Mouse (Mus musculus) left cerebral cortex, adult 9 months (tissue): ENCODE results near the gene A630089N07Rik.
A peak's percentile ranks its signal among the peaks of the same experiment; 100 is the strongest.
"Not testable (repeated sequence)": the region's sequence is repeated elsewhere in the genome, so short reads cannot be mapped to it uniquely, and the experiment has no call there.

Source experiments
- DNase-seq, 2 experiments: peaks; one replicate each; pipeline ENCODE4 v3.0.0; 2022; ENCODE audit warnings: low spot score in 2 of 2

Gene A630089N07Rik

GRCm38 (mm10) chr16:98081889-98082818, at the start of gene A630089N07Rik:
A630089N07Rik (minus strand) TSS chr16:98082450.
- DNase-seq: peak; percentile 53 to 78

DNA sequence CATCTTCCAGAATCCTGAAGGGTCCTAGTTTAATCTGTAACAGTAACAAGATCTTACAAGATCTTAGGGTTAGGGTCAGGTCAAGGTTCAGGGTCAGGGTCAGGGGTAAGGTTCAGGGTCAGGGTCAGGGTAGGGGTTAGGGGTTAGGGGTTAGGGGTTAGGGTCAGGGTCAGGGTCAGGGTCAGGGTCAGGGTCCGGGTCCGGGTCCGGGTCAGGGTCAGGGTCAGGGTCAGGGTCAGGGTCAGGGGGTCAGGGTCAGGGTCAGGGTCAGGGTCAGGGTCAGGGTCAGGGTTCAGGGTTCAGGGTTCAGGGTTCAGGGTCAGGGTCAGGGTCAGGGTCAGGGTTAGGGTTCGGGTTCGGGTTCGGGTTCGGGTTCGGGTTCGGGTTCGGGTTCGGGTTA, 24.9 kb upstream of the A630089N07Rik start:
- no peak for DNase-seq

DNA sequence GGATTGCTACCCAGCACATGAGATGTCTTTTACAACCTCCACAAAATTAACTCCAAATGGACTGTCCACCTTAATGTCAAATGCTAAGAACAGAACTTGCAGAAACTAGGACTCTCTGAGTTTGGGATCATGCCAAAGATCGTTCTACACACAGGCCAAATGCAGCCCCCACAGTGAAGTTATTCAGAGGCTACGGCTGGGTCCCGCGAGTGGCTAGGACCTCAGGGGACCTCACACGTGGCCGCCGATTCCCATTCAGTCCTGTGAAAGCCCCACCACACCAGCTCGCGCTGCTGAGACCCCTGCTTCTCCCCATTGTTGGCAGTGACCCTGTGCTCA, 731 bp downstream of the A630089N07Rik start:
- DNase-seq: not testable (repeated sequence)

DNA sequence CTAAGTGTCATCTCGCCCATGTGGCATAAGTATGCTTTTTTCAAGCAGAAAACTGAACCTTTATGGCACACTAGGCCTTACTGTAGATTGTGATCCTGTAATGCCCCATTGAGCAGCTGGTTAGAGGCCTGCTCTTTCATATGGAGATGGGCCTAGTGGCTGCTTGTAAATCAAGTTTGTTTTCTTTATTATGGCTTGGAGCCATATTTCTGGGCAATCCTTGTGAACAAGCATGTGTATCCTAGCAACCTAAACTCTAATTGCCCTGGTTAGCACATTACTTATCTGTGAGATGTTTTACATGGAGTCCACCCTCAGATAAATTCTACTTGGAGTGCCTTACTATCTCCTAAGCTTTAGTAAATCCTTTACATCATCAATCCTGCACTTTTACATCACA, 1.1 kb downstream of the A630089N07Rik start:
- not testable (repeated sequence) for DNase-seq

- DNase-seq: not testable (repeated sequence)
Measured at GRCm38 (mm10) chr16:98079382-98079781, 2.9 kb downstream of the A630089N07Rik start.

GRCm38 (mm10) chr16:98041676-98042075, 40.6 kb downstream of the A630089N07Rik start:
- peak in 1 of 2 experiments; percentile 11 for DNase-seq

DNA sequence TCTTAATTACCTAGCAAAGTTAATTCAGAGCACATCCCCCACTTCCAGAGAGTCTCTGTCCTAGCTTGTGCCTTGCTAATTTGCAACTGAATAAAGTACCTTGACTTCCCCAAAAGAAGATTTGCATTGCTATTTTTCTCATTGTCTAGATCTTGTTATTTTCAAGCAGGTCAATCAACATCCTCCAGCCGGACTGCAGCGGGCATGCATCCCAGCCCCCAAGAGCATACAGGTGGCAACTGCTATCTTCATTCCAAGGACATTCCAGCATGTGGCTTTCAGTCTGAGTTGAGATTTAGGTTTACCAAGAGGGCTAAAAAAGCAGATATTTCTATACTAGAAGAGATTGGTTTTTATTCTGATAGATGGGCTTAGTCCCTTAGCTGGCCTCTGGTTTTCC, 47.3 kb downstream of the A630089N07Rik start:
- not testable (repeated sequence) for DNase-seq

- DNase-seq: not testable (repeated sequence)
Measured at GRCm38 (mm10) chr16:98026186-98026585, 56.1 kb downstream of the A630089N07Rik start.

- no peak for DNase-seq
Measured at GRCm38 (mm10) chr16:98022657-98023345, 59.4 kb downstream of the A630089N07Rik start.

GRCm38 (mm10) chr16:98022081-98022480, 60.2 kb downstream of the A630089N07Rik start:
- DNase-seq: no peak

- DNase-seq: not testable (repeated sequence)
Measured at GRCm38 (mm10) chr16:97997383-97997731, 84.9 kb downstream of the A630089N07Rik start.

DNA sequence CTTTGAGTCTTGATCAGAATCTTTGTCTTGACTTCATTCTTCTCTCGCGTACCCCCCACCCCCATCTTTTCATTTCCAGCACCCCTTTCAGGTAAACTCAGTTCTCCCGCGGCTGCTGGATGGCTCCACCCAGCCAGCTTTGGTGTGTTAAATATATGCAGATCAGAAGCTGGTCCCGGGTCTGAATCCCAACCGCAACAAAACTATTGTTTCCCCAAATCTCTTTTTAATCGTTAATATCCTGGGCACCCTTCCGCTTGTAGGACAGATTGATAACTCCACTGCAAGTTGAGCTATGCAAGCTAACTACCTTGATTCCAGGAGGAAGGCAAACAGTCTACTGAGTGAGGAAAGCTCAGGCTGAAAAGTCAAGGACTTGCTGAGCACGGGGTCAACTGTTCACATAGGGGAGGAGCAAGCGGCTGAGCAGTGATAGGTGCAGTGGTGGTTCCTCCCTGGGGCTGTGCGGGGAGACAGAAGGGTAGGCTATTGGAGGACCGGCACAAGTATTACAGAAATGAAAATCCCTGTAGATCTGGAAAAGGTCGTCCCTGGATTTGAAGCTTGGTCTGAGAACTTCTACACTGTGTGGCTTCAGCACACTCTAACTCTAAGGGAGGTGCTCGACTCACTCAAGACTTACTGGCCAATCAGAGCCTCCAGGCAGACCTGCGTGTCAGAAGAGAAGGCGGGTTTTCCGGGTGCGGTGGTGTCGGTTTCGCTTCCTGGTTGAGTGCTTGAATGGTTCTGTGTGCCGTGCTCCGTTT, 85.5 kb downstream of the A630089N07Rik start, which contains the start of gene B230307C23Rik:
Gene B230307C23Rik (plus strand): TSS at position 700 of the 767 bp plus-strand sequence.
- peak; percentile 73 to 89 for DNase-seq

DNA sequence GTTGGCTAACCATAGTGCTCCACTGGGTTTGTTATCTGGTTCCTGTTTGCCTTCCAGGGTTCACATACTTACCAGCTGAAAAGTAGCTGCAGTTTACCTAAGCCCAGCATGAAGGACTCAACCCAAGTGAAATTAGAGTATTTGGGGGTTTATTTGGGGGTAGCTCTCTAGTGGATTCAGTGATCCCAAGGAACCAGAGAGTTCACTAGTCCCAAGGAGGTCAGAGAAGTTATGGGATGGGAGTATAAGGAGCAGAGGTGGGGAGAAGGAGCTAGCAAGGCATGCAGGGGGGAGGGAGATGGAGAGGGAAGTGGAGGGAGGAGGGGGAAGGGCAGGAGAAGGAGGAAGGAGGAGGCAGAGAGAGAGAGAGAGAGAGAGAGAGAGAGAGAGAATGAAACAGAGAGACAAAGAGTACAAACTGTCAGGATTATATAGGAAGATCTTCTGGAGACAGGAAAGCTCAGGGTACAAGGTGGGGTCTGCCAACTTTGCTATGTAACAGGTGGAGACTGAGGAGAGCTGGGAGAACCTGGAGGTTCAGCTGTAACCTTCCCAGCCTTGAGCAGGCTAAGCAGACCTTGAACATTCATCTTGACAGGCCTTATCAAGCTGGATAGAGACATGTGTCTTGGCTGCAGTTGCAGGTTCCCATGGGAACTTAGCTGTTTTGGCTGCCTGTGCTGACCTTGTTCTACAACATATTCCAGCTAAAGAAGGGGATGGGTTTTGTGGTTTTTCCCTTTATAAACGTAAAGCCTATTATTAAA, 86.2 kb downstream of the A630089N07Rik start:
- DNase-seq: no peak

GRCm38 (mm10) chr16:97992477-97992876, 89.8 kb downstream of the A630089N07Rik start:
- not testable (repeated sequence) for DNase-seq

- no peak for DNase-seq
Measured at GRCm38 (mm10) chr16:97991517-97991916, 90.7 kb downstream of the A630089N07Rik start.

DNA sequence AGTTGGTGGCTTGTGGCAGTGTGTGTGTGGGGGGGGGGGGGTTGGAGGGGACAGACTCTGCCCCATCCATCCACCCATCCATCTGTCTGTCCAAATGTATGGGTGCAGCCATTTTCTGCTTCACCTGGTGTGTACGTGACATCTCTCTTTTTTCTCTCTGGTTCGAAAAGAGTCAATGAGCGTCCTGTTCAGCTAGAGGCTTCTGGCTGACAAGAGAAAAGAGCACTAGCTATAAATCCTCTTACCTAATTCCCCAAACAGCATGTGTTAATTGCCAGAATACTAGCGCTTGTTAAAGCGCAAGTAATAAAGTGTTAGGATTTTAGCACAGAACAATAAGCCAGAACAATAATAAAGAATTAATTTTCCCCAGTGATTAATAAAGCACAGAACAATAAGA, 97.7 kb downstream of the A630089N07Rik start:
- DNase-seq: no peak

DNA sequence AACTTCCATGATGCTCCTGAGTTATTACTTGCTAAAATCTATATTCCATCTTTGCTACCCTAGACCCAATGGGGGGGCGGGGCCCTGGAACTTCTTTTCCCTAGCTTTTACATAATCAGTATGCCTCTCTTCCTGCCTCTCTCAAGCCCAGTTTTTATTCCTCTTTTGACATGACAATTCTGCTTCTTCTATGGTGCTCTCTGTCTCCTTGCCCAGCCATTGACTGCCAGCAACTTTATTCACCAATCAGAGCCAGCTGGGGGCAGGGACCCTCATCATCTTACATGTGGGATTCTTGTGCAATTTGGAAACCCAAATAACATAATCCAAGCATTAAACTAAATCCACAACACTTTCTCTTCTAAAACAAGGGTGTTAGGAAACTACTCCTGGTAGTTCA, 100.9 kb downstream of the A630089N07Rik start:
- no peak for DNase-seq

DNA sequence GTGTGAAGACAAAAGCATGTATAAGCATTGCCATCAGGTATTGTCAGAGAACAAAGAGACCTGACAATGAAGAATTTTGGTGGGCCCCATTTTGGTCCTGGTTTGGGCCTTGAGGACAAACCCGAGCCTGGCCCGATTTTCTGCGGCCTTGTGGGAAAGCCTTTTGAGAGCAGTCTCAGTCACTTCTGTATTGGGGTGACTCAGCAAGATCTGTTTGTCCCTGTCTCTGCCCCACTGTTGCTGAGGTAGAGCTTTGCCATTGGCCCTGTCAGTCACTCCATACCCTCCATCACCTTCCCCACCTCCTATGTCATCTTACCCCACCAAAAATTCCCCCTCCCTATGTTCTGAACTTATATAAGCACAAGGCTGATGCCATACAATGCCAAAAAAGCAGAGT, 104.5 kb downstream of the A630089N07Rik start:
- no peak for DNase-seq

DNA sequence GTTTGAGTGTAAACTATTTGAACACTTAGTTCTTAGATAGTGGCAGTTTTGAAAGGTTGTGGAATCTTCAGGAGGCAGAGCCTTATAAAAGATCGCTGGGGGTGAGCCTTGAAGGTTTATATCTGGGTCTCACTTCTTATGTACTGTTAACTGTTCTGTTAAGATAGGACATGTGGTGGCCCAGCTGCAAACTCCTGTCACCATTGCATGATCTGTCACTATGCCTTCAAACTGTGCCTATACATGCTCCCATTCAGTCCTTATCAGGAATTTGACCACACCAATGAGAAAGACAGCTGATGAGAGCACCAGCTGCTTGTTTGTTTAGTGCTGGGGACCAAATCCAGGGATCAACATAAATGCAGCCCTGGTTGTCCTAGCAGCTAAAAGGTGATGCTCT, 105.0 kb downstream of the A630089N07Rik start:
- DNase-seq: no peak

DNA sequence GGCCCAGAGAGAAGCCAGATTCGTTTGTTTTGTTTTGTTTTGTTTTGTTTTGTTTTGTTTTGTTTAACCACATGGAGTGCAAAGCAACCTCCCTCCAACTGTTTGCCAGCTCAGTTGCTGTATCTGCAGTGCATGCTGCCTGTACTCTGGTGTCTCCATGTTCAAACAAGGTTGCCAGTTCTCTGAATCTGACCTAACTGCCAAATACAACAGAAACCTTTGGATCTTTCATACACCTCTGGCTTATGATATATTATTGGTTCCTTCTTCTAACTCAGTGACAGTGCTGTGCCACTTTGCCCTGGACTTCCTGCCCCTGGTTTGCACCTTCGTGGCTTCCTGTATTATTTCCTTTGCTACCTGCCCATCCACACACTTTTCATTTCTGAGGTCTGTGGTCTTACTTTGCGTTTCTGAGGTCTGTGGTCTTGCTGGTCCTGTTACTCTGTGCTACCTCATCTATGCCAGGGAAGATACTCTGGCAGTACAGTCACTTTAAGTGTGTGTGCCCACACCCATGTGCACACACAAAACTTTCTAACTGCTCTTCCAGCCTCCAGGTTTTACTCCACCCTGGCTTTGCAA, 118.2 kb downstream of the A630089N07Rik start:
- DNase-seq: no peak
